Mouse (Mus musculus) midbrain, postnatal 0 days (tissue): ENCODE measurements around the gene Rab12. TPM values are rescaled to one million over a fixed set of nuclear protein-coding genes. Genes with fewer than 3 reads are reported as not detected.

Experiments used
- ATAC-seq: fragments of 200-750 bp; cut with Nextera tagmentation; 2 replicates; pipeline ENCODE4 v1.8.0; 2017; ENCODE audit warnings: moderate number of reproducible peaks, mild to moderate bottlenecking, moderate TSS enrichment, moderate library complexity; ENCODE audit not compliant: low FRiP score
- DNase-seq: peaks from one replicate; pipeline ENCODE4 v3.0.0-alpha.2; 2015; ENCODE audit warnings: low spot score
- H3K27ac ChIP-seq: fragments of 300-500 bp; sonication (generic); 2 replicates; pipeline ENCODE4 v1.5.1; 2014; ENCODE audit warnings: low read depth, mild to moderate bottlenecking, low read length, mixed read lengths
- H3K27me3 ChIP-seq: fragments of 300-500 bp; sonication (generic); 2 replicates; pipeline ENCODE4 v1.6.1; 2014; ENCODE audit warnings: low read length, control low read depth, mixed read lengths; ENCODE audit not compliant: insufficient read depth
- H3K36me3 ChIP-seq: fragments of 300-500 bp; sonication (generic); 2 replicates; pipeline ENCODE4 v1.6.1; 2014; ENCODE audit warnings: low read length, control low read depth, mixed read lengths; ENCODE audit not compliant: insufficient read depth
- H3K4me1 ChIP-seq: fragments of 300-500 bp; sonication (generic); 2 replicates; pipeline ENCODE4 v1.6.1; 2014; ENCODE audit warnings: mild to moderate bottlenecking, control low read depth, antibody characterized with exemption, low read length, mixed read lengths; ENCODE audit not compliant: insufficient read depth
- H3K4me2 ChIP-seq: fragments of 300-500 bp; sonication (generic); 2 replicates; pipeline ENCODE4 v1.6.1; 2014; ENCODE audit warnings: low read depth, mild to moderate bottlenecking, low read length, mixed read lengths; ENCODE audit not compliant: poor library complexity, severe bottlenecking
- H3K4me3 ChIP-seq: fragments of 300-500 bp; sonication (generic); 2 replicates; pipeline ENCODE4 v1.5.1; 2014; ENCODE audit warnings: low read depth, mild to moderate bottlenecking, low read length, moderate library complexity
- H3K9ac ChIP-seq: fragments of 300-500 bp; sonication (generic); replicated peaks from 2 replicates; pipeline ENCODE4 v1.6.1; 2014; ENCODE audit warnings: mild to moderate bottlenecking, low read length, moderate library complexity, mixed read lengths; ENCODE audit not compliant: poor library complexity, severe bottlenecking
- H3K9me3 ChIP-seq: fragments of 300-500 bp; sonication (generic); 2 replicates; pipeline ENCODE4 v1.6.1; 2016; ENCODE audit warnings: low read length, control low read depth
- CTCF ChIP-seq: IDR thresholded peaks from 2 replicates; pipeline ENCODE4 v1.5.1; 2016; ENCODE audit warnings: antibody characterized with exemption, mild to moderate bottlenecking
- WGBS: fragments of 180-500 bp; shearing (Covaris S2); extraction: QIAGEN DNeasy Blood & Tissue Kit; methylation state at CpG from one replicate; pipeline ENCODE4 v1.1.7; 2014; 5-methylcytosine and 5-hydroxymethylcytosine counted together
- polyA plus RNA-seq: library from polyadenylated mRNA; unstranded; fragments of >200 nt; fragmentation: Nextera tagmentation; extraction: Ambion mirVana; gene quantifications from 2 replicates; pipeline ENCODE4 v1.2.1, GENCODE M21; 2015
- total RNA-seq: library from RNA; depleted of rRNA; stranded (reverse); fragments of >200 nt; gene quantifications from 2 replicates; pipeline ENCODE4 v1.2.3, GENCODE M21; 2014

Gene Rab12
- total and polyA plus RNA-seq, 2 experiments from 2014 or later: 95.3 to 102 TPM

DNA sequence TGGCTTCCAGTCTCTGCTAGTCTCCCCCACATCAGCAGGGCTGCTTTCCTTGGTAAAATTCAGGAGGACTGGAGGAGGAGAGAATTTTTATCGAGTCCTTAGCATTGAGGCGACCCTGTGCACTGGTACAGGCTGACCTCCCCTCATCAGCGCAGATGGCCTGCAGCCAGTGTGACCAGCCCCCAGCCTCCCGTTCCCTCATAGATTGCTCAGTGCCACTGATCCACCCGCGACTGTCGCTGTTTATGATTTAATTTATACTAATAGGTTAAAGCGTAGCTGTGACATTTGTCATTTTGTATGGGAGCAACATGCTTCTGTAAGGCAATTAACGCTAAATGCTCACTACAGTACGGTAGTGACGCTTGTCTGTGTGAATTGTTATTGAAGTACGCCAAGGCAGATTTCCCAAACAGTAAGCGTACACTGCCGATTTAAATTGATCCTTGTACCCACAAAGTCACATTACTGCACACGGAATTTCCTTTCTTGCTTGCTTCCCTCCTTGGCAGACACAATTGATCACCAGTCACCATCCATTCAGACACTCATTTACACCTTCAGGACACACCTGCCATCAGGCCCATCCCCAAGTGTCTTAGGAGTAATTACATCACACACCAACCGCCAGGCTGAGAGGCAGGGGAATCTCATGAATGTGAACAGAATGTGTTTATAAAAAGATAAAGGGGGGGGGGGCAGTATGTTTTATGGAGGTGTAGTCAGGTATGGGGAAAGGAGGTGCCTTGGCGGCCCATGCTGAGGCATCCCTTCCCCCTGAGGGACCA, 38.8 kb downstream of the Rab12 start:
- DNase-seq: peak; percentile 22

DNA sequence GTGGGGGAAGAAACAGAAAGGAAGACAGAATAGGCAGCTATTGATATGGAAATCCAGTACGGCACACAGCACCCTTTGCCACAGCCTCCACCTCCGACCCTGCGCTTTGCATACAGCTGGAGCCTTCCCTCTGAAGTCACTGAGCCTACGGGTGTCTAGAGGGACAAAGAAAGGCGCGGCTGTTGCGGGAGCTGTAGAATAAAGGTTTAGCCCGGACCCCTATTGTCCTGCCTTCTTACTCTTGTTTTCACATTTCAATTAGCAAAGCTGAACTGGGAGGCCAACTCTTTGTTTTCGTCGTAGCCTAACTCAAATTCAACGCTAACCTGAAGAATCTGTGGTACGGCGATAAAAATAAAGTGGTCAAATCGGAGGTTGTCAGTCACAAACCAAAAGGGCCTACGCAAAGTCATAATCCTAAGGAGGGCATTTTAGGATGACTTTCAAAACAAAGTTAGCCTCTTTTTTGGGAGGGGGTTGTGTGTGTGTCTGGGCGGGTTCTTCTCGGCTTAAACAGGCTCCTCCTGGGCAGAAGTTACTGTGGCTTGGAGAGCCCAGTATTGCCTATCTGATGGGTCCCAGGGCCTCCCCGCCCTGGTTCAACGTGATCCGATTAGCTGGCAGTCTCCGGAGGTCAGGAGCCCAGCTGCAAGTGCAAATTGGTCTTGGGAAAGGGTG, 39.6 kb downstream of the Rab12 start:
- H3K27ac ChIP-seq: no peak overlapping the region
- DNase-seq (peak; percentile 41), ATAC-seq (peak; percentile 75)
- H3K36me3 ChIP-seq: no peaks in the 10 kb centered on the region
- peak overlapping the region; percentile 28 for H3K4me2 ChIP-seq
- H3K27me3 ChIP-seq: no peaks in the 10 kb centered on the region
- 9% methylated on average over 21 of the region's 21 CpGs for WGBS
- H3K4me1 ChIP-seq: peaks cover 6% of the 10 kb centered on the region; the same call in 1 of the 2 replicates
- no peak overlapping the region for H3K4me3 ChIP-seq
- H3K9me3 ChIP-seq: no peaks in the 10 kb centered on the region
- H3K9ac ChIP-seq: no peak overlapping the region
- no peak for TF ChIP-seq CTCF

More for the DNA sequence above, 38.8 kb downstream of the Rab12 start:
- Histone ChIP-seq H3K4me1 (peaks cover 6% of the 10 kb centered on the region; the same call in 1 of the 2 replicates), H3K4me3 (no peak overlapping the region), H3K4me2 (no peak overlapping the region), H3K9me3 (no peaks in the 10 kb centered on the region), H3K27ac (no peak overlapping the region), H3K27me3 (no peaks in the 10 kb centered on the region), H3K36me3 (no peaks in the 10 kb centered on the region), H3K9ac (no peak overlapping the region)
- no peak for ATAC-seq
- no peak for TF ChIP-seq CTCF
- 23% methylated on average over 17 of the region's 17 CpGs for WGBS

- Histone ChIP-seq H3K27me3 (no peaks in the 10 kb centered on the region), H3K9ac (0 out of 2 replicates have a peak overlapping the region, but pooled peaks have one; percentile 29), H3K4me2 (peak overlapping the region; percentile 28), H3K27ac (peak overlapping the region; percentile 55), H3K36me3 (no peaks in the 10 kb centered on the region), H3K4me3 (peak overlapping the region; percentile 9; the same call in 1 of the 2 replicates), H3K9me3 (no peaks in the 10 kb centered on the region), H3K4me1 (peaks cover 6% of the 10 kb centered on the region; the same call in 1 of the 2 replicates)
- DNase-seq (peak; percentile 70), ATAC-seq (peak; percentile 88)
- 9% methylated on average over 13 of the region's 13 CpGs for WGBS
- no peak for TF ChIP-seq CTCF
Measured at GRCm38 (mm10) chr17:66479311-66479710, 40.2 kb downstream of the Rab12 start.

GRCm38 (mm10) chr17:66473205-66473604, 46.3 kb downstream of the Rab12 start:
- H3K36me3 ChIP-seq: no peaks in the 10 kb centered on the region
- ATAC-seq (no peak), DNase-seq (no peak)
- TF ChIP-seq CTCF: no peak
- whole genome bisulfite sequencing: 100% methylated on average over 1 of the region's 1 CpGs
- H3K27ac ChIP-seq: no peak overlapping the region
- no peaks in the 10 kb centered on the region for H3K4me1 ChIP-seq
- no peak overlapping the region for H3K4me3 ChIP-seq
- no peak overlapping the region for H3K9ac ChIP-seq
- H3K9me3 ChIP-seq: no peaks in the 10 kb centered on the region
- no peak overlapping the region for H3K4me2 ChIP-seq
- no peaks in the 10 kb centered on the region for H3K27me3 ChIP-seq

DNA sequence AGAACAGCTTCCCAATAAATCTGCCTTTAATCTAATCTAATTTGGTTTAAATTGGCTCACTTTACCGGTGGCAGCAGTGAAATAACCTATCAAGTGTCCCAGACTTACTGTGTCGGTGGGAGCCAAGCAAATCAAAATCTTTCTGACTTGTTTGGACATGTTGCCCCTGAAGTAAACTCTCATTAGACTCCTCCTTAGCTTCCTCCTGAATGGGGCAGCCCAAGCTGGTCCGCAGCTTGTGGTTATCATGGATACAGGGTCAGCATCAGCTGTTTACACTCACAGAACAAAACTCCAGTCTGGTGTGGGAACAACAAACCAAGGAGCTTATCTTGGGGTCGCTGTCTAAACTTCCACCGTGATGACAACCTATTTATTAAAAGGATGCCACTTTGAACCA, 47.8 kb downstream of the Rab12 start:
- no peak for DNase-seq
- no peak for TF ChIP-seq CTCF
- ATAC-seq: no peak
- Histone ChIP-seq H3K4me3 (no peak overlapping the region), H3K4me2 (no peak overlapping the region), H3K36me3 (no peaks in the 10 kb centered on the region), H3K4me1 (no peaks in the 10 kb centered on the region), H3K27me3 (no peaks in the 10 kb centered on the region), H3K9ac (no peak overlapping the region), H3K27ac (no peak overlapping the region), H3K9me3 (no peaks in the 10 kb centered on the region)
- WGBS: 83% methylated on average over 5 of the region's 5 CpGs

- Histone ChIP-seq H3K9ac (no peak overlapping the region), H3K4me1 (no peaks in the 10 kb centered on the region), H3K27ac (no peak overlapping the region), H3K27me3 (no peaks in the 10 kb centered on the region), H3K4me3 (no peak overlapping the region), H3K9me3 (no peaks in the 10 kb centered on the region), H3K36me3 (no peaks in the 10 kb centered on the region), H3K4me2 (no peak overlapping the region)
- DNase-seq (no peak), ATAC-seq (no peak)
- 93% methylated on average over 4 of the region's 4 CpGs for WGBS
- no peak for TF ChIP-seq CTCF
Measured at GRCm38 (mm10) chr17:66471252-66471651, 48.3 kb downstream of the Rab12 start.
